Comparison of ENCODE assay signal across 20 mouse cellular contexts in genomic region chr4:132060040-132060832, GRCm38 (mm10). TPM values are rescaled to one million over a fixed set of nuclear protein-coding genes. Genes with fewer than 3 reads are reported as not detected.
A peak's percentile ranks its signal among the peaks of the same experiment; 100 is the strongest.
DNase-seq lines count a peak whose midpoint lies in the region; ATAC-seq lines count a peak whose summit lies in the region.
"Had no signal": no experiment of that assay in that cellular context is flagged by ENCODE, and none has a peak within 500 bp of the region (broad histone marks: within the 10 kb centered on the region; RNA-seq: fewer than 3 reads in every experiment).

No protein-coding gene starts in this region.

- H3K4me2 ChIP-seq in liver, embryonic 16.5 days (ENCODE audit: low read depth, low read length), result peak overlapping the region; percentile 60
- H3K4me2 ChIP-seq in midbrain, embryonic 13.5 days (replicated peaks), result no peak overlapping the region
- H3K4me2 ChIP-seq: heart, embryonic 15.5 days; kidney, embryonic 15.5 days; limb, embryonic 13.5 days; midbrain, embryonic 11.5 days; neural tube, embryonic 15.5 days had no signal

- H3K36me3 ChIP-seq in megakaryocyte, embryonic 14.5 days (replicated peaks; ENCODE audit: low read length), result peaks cover 93% of the 10 kb centered on the region
- H3K36me3 ChIP-seq in liver, embryonic 16.5 days (ENCODE audit: control insufficient read depth, insufficient read depth), result peaks cover 20% of the 10 kb centered on the region
- H3K36me3 ChIP-seq in midbrain, embryonic 13.5 days, result no peaks in the 10 kb centered on the region
- H3K36me3 ChIP-seq: heart, embryonic 15.5 days; kidney, embryonic 15.5 days; limb, embryonic 13.5 days; neural tube, embryonic 15.5 days had no signal

- H3K9me3 ChIP-seq in megakaryocyte, embryonic 14.5 days, result no peaks in the 10 kb centered on the region
- no peaks in the 10 kb centered on the region for H3K9me3 ChIP-seq in liver, embryonic 16.5 days (replicated peaks; ENCODE audit: control insufficient read depth, low read length)
- no peaks in the 10 kb centered on the region for H3K9me3 ChIP-seq in midbrain, embryonic 13.5 days
- H3K9me3 ChIP-seq: heart, embryonic 15.5 days; kidney, embryonic 15.5 days; limb, embryonic 13.5 days; neural tube, embryonic 15.5 days had no signal

- peak overlapping the region; percentile 87 for H3K4me3 ChIP-seq in megakaryocyte, embryonic 14.5 days (replicated peaks)
- H3K4me3 ChIP-seq in liver, embryonic 16.5 days (ENCODE audit: low read depth, low read length), result peak overlapping the region; percentile 43
- no peak overlapping the region for H3K4me3 ChIP-seq in midbrain, embryonic 13.5 days (replicated peaks)
- H3K4me3 ChIP-seq: heart, embryonic 15.5 days; kidney, embryonic 15.5 days; limb, embryonic 13.5 days; neural tube, embryonic 15.5 days had no signal

- DNase-seq in spleen, postnatal 4 days (ENCODE audit: low spot score in 2 of 2), result peak; percentile 76 to 77
- DNase-seq in lung, postnatal 10 days, result no peak
- no peak for DNase-seq in neural tube, embryonic 10.5 days (ENCODE audit: extremely low spot score, low spot score)
- DNase-seq: adrenal gland, adult 8-10 months; cerebellum, adult 8-10 months; retina, postnatal 1 day had no signal

- no peak for ATAC-seq in megakaryocyte, adult 5-6 weeks (ENCODE audit: poor library complexity, severe bottlenecking)
- peak; percentile 94 for ATAC-seq in erythroid progenitor cell, adult 5-6 weeks (replicated peaks; ENCODE audit: low FRiP score, poor library complexity, severe bottlenecking)
- ATAC-seq in liver, embryonic 16.5 days (ENCODE audit: low read depth), result peak; percentile 91
- ATAC-seq in midbrain, embryonic 13.5 days, result no peak
- ATAC-seq: forebrain, embryonic 14.5 days; lung, postnatal 0 days had no signal

- H3K4me1 ChIP-seq in megakaryocyte, embryonic 14.5 days, result peaks cover 98% of the 10 kb centered on the region
- H3K4me1 ChIP-seq in liver, embryonic 16.5 days (ENCODE audit: control insufficient read depth, low read depth, low read length), result peaks cover 94% of the 10 kb centered on the region
- no peaks in the 10 kb centered on the region for H3K4me1 ChIP-seq in midbrain, embryonic 13.5 days (replicated peaks)
- H3K4me1 ChIP-seq: limb, embryonic 13.5 days; neural tube, embryonic 15.5 days had no signal

- WGBS in liver, embryonic 16.5 days (ENCODE audit: insufficient replicate concordance), result 28% methylated on average over 17 of the region's 17 CpGs
- WGBS in midbrain, embryonic 13.5 days, result 83% methylated on average over 17 of the region's 17 CpGs

- H3K27ac ChIP-seq in liver, embryonic 16.5 days (ENCODE audit: low read length), result peak overlapping the region; percentile 99
- H3K27ac ChIP-seq in midbrain, embryonic 13.5 days, result no peak overlapping the region
- H3K27ac ChIP-seq: heart, embryonic 15.5 days; kidney, embryonic 15.5 days; limb, embryonic 13.5 days; neural tube, embryonic 15.5 days had no signal

- peak overlapping the region; percentile 69 for H3K9ac ChIP-seq in liver, embryonic 16.5 days (ENCODE audit: low read depth, low read length)
- H3K9ac ChIP-seq in midbrain, embryonic 13.5 days (replicated peaks), result no peak overlapping the region
- H3K9ac ChIP-seq: heart, embryonic 15.5 days; kidney, embryonic 15.5 days; limb, embryonic 13.5 days; neural tube, embryonic 15.5 days had no signal

- H3K27me3 ChIP-seq in megakaryocyte, embryonic 14.5 days (replicated peaks), result no peaks in the 10 kb centered on the region
- H3K27me3 ChIP-seq in liver, embryonic 16.5 days (ENCODE audit: control insufficient read depth, insufficient read depth, low read depth, low read length), result no peaks in the 10 kb centered on the region
- H3K27me3 ChIP-seq in midbrain, embryonic 13.5 days, result no peaks in the 10 kb centered on the region
- H3K27me3 ChIP-seq: heart, embryonic 15.5 days; kidney, embryonic 15.5 days; limb, embryonic 13.5 days; neural tube, embryonic 15.5 days had no signal

RNA-seq across cellular contexts. Expression of gene Gm10300, which starts 14.3 kb away (rescaled TPM):
- polyA plus RNA-seq in megakaryocyte, embryonic 14.5 days (2012; ENCODE audit: insufficient read depth, low replicate concordance), result 0.23 TPM in 1 of 2 replicates, not detected in the other
- total RNA-seq in megakaryocyte, adult 5-6 weeks (2015), result 0.16 TPM in 1 of 2 replicates, not detected in the other
- total RNA-seq in megakaryocyte, adult 5-6 weeks (2017), result 0.33 and 0.37 TPM in 2 replicates
- not detected in 2 replicates for total RNA-seq in erythroid progenitor cell, adult 5-6 weeks (2015; ENCODE audit: low replicate concordance)
- total RNA-seq in erythroid progenitor cell, adult 5-6 weeks (2017; ENCODE audit: low replicate concordance), result 0.64 and 1.4 TPM in 2 replicates
- 0.33 and 0.46 TPM in 2 replicates for polyA plus RNA-seq in liver, embryonic 16.5 days (2015; fragmentation: Nextera tagmentation; extraction: Ambion mirVana)
- polyA plus RNA-seq in midbrain, embryonic 13.5 days (2015; fragmentation: Nextera tagmentation; extraction: Ambion mirVana), result not detected in 2 replicates
- total RNA-seq: layer of hippocampus, postnatal 14 days had no signal
- polyA plus RNA-seq: brain, embryonic 14.5 days; forebrain, embryonic 14.5 days; limb, embryonic 13.5 days; midbrain, embryonic 11.5 days; neural tube, embryonic 15.5 days had no signal

RNA-seq across cellular contexts. Expression of gene Epb41, which starts 14.9 kb away (rescaled TPM):
- polyA plus RNA-seq in megakaryocyte, embryonic 14.5 days (2012; ENCODE audit: insufficient read depth, low replicate concordance), result 90.5 and 122 TPM in 2 replicates
- total RNA-seq in megakaryocyte, adult 5-6 weeks (2015), result 42.5 and 51.8 TPM in 2 replicates
- total RNA-seq in megakaryocyte, adult 5-6 weeks (2017), result 61.1 and 62.3 TPM in 2 replicates
- total RNA-seq in erythroid progenitor cell, adult 5-6 weeks (2015; ENCODE audit: low replicate concordance), result 679 and 755 TPM in 2 replicates
- total RNA-seq in erythroid progenitor cell, adult 5-6 weeks (2017; ENCODE audit: low replicate concordance), result 876 and 895 TPM in 2 replicates
- 196 and 232 TPM in 2 replicates for polyA plus RNA-seq in liver, embryonic 16.5 days (2015; fragmentation: Nextera tagmentation; extraction: Ambion mirVana)
- polyA plus RNA-seq in midbrain, embryonic 13.5 days (2015; fragmentation: Nextera tagmentation; extraction: Ambion mirVana), result 120 and 122 TPM in 2 replicates

Comparison
In these comparisons a context has a peak if more than half of its experiments do, and no peak if none do; other contexts are left out.
1. ATAC-seq: peak in erythroid progenitor cell, adult 5-6 weeks (single experiment) and liver, embryonic 16.5 days (single experiment); none in megakaryocyte, adult 5-6 weeks (single experiment) and midbrain, embryonic 13.5 days (single experiment).
2. DNase-seq: peak in spleen, postnatal 4 days (2 of 2); none in lung, postnatal 10 days (single experiment) and neural tube, embryonic 10.5 days (single experiment).